Mouse (Mus musculus): ENCODE data around the gene Rnft1.

GRCm38 (mm10) chr11:86516620-86517019, 32.2 kb downstream of the Rnft1 start:
- TF ChIP-seq GATA1 (IDR thresholded peaks at IDR 0.05; ENCODE audit: low read depth, low read length): no peak
- TF ChIP-seq EP300 (IDR thresholded peaks at IDR 0.05; ENCODE audit: low read depth in 1 of 2, low read length in 2 of 2): no peak
- TF ChIP-seq POLR2A (IDR thresholded peaks at IDR 0.05; ENCODE audit: control insufficient read depth in 1 of 2, insufficient read depth in 1 of 2, low read depth in 1 of 2, low read length in 2 of 2, poor library complexity in 1 of 2): no peak
- TF ChIP-seq TBP (IDR thresholded peaks at IDR 0.05; ENCODE audit: low read depth, low read length): no peak
- TF ChIP-seq USF2 (IDR thresholded peaks at IDR 0.05; ENCODE audit: borderline replicate concordance in 1 of 2, insufficient read depth in 1 of 2, low read depth in 1 of 2, low read length in 2 of 2): no peak
- TF ChIP-seq MAX (IDR thresholded peaks at IDR 0.05; ENCODE audit: low read length): no peak
- no peak for TF ChIP-seq RCOR1 (IDR thresholded peaks at IDR 0.05; ENCODE audit: low read depth, low read length)
- no peak for TF ChIP-seq KAT2A (conservative IDR thresholded peaks at IDR 0.05; ENCODE audit: low read depth, low read length)
- no peak for TF ChIP-seq ZC3H11A (IDR thresholded peaks at IDR 0.05; ENCODE audit: low read depth, low read length)
